Mouse (Mus musculus) ES-CJ7 (cell line): ENCODE results near the gene Prkar2b.
A peak's percentile ranks its signal among the peaks of the same experiment; 100 is the strongest.

Experiments used
- DNase-seq: peaks from one replicate; pipeline ENCODE4 v3.0.0; 2011; ENCODE audit warnings: low read depth, low spot score

Gene Prkar2b

GRCm38 (mm10) chr12:32060247-32061089 lies 628 bp downstream of the Prkar2b start:
- DNase-seq: peak; percentile 50

DNA sequence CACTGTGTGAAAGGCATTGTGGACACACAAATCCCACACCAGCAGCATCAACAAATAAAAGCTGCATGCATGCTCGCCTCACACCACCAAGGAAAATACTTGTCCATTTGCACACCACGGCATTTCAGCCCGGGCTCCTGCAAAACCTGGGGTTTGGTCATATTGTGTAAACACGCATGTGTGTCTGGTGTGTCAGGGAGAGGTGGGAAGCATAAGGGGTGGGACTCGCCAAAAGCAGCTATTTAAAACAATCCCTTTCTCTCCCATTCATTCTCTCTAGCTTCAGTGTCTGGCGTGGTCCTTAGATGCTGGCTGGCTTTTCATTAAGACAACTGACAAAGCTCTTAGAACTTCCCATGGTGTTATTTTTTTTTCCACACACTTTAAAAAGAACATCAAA lies 1.4 kb downstream of the Prkar2b start:
- DNase-seq: no peak

- no peak for DNase-seq
Measured at GRCm38 (mm10) chr12:32059135-32059534, 2.0 kb downstream of the Prkar2b start.

GRCm38 (mm10) chr12:32057461-32058199 lies 3.5 kb downstream of the Prkar2b start:
- DNase-seq: no peak

DNA sequence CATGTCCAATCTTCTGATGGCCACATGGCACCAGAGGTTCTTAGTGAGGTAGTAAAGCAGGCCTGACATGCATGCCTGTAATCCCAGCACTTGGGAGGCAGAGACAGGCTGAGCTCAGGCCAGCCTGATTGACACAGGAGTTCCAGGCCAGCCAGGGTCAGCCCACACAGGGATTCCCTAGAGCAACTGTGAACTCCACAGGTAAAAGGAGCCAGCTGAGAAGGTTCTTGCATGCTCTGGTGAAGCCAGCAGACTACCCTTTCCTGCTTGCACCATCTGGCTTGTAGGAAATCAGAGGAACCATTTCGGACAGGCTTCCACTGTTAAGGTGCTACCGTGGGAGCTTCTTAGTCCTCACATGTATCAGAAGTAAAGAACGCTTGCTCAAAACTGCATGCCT lies 5.3 kb downstream of the Prkar2b start:
- DNase-seq: no peak

- no peak for DNase-seq
Measured at GRCm38 (mm10) chr12:32054476-32055166, 6.5 kb downstream of the Prkar2b start.

GRCm38 (mm10) chr12:32053637-32054366 lies 7.3 kb downstream of the Prkar2b start:
- DNase-seq: no peak

GRCm38 (mm10) chr12:32052882-32053281 lies 8.2 kb downstream of the Prkar2b start:
- DNase-seq: no peak

- DNase-seq: no peak
Measured at GRCm38 (mm10) chr12:32050165-32050564, 10.9 kb downstream of the Prkar2b start.

- DNase-seq: no peak
Measured at GRCm38 (mm10) chr12:32045566-32046330, 15.3 kb downstream of the Prkar2b start.

GRCm38 (mm10) chr12:32044487-32045134 lies 16.5 kb downstream of the Prkar2b start:
- DNase-seq: no peak

DNA sequence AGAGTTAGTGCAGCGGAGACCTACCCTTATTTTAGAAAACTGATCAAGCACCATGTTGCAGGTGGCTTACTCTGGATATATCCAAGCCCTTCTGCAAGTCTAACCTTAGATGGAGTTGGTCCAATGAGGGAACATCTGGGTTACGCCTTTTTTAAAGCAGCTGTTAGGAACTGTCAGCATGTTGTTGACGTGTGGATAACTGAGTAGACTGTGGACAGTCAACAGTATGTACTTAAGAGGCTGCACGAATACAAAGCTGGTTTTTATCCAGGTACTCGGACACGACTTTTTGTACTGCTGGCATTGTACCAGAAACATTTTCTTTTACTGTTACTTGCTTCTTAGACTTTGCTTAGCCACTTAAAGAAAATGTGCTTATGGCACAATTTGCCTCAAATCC lies 27.6 kb downstream of the Prkar2b start:
- no peak for DNase-seq

DNA sequence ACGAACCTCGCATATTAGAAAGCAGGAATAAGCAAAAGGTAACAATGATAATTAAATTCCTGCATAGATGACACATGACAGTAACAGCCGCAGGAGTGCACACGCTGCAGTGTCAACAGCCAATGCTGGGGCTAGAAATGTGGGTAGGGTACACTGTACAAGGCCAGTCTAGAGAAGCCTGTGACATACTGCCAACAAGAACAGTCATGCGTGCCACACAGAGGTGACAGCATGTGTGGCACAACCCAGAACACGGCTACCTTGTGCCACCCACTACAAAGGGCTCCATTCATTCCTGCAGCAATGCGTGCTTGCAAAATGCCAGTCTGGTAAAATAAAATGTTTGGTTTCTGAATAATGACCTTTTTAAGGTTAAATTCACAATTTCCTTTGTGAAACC lies 28.2 kb downstream of the Prkar2b start:
- DNase-seq: no peak

DNA sequence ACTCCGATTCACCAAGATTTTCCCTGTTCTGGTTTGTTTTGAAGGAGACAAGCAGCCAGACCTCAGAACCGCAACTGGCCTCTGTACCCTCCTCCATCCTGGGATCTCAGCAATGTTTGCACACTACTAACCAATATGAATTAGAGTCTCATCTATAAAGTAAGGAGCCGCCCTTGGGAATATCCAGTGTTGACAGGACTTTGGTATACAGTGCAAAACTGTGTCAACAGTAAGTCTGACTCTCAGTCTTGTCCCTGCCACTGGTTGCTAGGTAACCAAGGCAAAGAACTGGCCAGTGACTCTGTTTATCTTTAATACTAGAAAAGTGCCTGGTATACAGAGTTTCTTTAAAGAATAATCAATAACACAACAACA lies 42.7 kb downstream of the Prkar2b start:
- DNase-seq: no peak

- no peak for DNase-seq
Measured at GRCm38 (mm10) chr12:32017636-32018375, 43.3 kb downstream of the Prkar2b start.

GRCm38 (mm10) chr12:32016472-32016871 lies 44.6 kb downstream of the Prkar2b start:
- DNase-seq: no peak

DNA sequence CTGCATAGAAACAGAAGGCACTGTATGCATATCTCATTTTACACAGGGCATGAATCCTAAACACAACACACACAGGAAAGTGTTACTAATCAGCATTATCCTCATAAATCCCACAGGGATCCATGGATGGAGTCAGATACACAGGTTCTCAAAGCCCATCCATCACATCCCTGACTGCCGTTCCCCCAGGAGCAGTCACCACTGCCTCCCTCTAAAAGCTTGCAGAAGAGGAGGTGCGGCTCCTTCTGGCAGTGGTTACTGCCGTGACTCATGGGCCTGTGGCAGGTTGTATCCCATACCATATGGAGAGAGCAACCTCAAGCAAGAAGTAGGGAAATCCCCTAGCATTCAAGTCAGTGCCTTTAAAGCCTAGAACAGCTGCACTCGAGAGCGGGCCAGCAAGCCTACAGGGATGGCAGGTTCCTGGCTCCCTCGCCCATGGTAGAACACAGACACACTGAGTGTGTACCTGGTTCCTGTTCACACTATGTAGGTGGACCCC lies 45.8 kb downstream of the Prkar2b start:
- DNase-seq: no peak

GRCm38 (mm10) chr12:32014811-32015210 lies 46.3 kb downstream of the Prkar2b start:
- DNase-seq: no peak

- DNase-seq: no peak
Measured at GRCm38 (mm10) chr12:32012169-32012568, 48.9 kb downstream of the Prkar2b start.

DNA sequence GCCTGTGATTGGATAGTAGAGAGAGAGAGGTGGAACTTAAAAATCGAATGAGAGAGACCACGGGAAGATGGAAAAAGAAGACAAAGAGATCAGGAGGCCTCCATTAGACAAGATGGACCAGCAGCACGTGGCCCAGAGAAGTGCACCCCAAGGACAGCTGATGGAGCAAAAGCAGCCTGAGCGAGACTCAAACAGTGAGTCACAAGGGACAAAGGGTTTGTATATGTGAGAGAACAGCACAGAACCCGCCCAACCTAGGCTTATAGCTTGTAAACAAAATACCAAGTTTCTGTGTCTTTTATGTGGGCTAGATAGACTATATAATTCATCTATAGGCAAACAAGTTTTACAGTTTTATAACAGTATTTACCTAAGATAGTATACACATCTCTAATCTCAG lies 50.0 kb downstream of the Prkar2b start:
- DNase-seq: no peak
